Mouse (Mus musculus) CH12.LX (cell line): ENCODE data around the gene E4f1. TPM values are rescaled to one million over a fixed set of nuclear protein-coding genes. Genes with fewer than 3 reads are reported as not detected.

Experiments
- DNase-seq: peaks from one replicate; pipeline ENCODE4 v3.0.0-alpha.2; 2013; ENCODE audit errors: extremely low read depth
- H3K27ac ChIP-seq: 2 replicates; pipeline ENCODE4 v1.5.1; 2012; ENCODE audit warnings: low read depth, mild to moderate bottlenecking, control low read depth, moderate library complexity; ENCODE audit not compliant: insufficient read depth
- H3K27me3 ChIP-seq: replicated peaks from 2 replicates; pipeline ENCODE3; 2012; ENCODE audit warnings: inconsistent platforms
- H3K36me3 ChIP-seq, 2 experiments: replicated peaks in 1 of 2; 2 replicates each; pipeline versions ENCODE3 to v1.6.1; 2012; ENCODE audit warnings: inconsistent platforms in 1 of 2, low read length in 1 of 2, mild to moderate bottlenecking in 1 of 2, mixed read lengths in 1 of 2, moderate library complexity in 1 of 2; ENCODE audit not compliant: control insufficient read depth in 1 of 2, insufficient read depth in 1 of 2
- H3K4me1 ChIP-seq, 2 experiments: 2 replicates each; pipeline ENCODE4 v1.6.1; 2012; ENCODE audit warnings: inconsistent platforms in 1 of 2, moderate library complexity in 1 of 2; ENCODE audit not compliant: insufficient read depth in 2 of 2, control insufficient read depth in 1 of 2
- H3K4me2 ChIP-seq: 2 replicates; pipeline ENCODE4 v1.6.1; 2012; ENCODE audit warnings: low read depth, mild to moderate bottlenecking, control low read depth; ENCODE audit not compliant: poor library complexity, insufficient read depth, severe bottlenecking
- H3K4me3 ChIP-seq, 3 experiments: fragments of 150-350 bp in 1 of 3; sonication (generic) in 1 of 3; replicated peaks in 1 of 3; 2 replicates each; pipeline versions ENCODE3 to v1.5.1; 2011 to 2012; ENCODE audit warnings: low read depth in 2 of 3, low read length in 2 of 3, mild to moderate bottlenecking in 2 of 3, moderate library complexity in 2 of 3, control low read depth in 1 of 3, improper control_type of control experiment in 1 of 3, inconsistent platforms in 1 of 3, mixed read lengths in 1 of 3; ENCODE audit not compliant: poor library complexity in 1 of 3
- H3K79me2 ChIP-seq: replicated peaks from 2 replicates; pipeline ENCODE4 v1.6.1; 2012; ENCODE audit warnings: mild to moderate bottlenecking, moderate library complexity; ENCODE audit not compliant: control insufficient read depth, poor library complexity, insufficient read depth, severe bottlenecking; ENCODE audit errors: extremely low read depth
- H3K9ac ChIP-seq: 2 replicates; pipeline ENCODE4 v1.6.1; 2012; ENCODE audit warnings: low read depth, mild to moderate bottlenecking, control low read depth, moderate library complexity; ENCODE audit not compliant: insufficient read depth
- H3K9me3 ChIP-seq: replicated peaks from 2 replicates; pipeline ENCODE3; 2012; ENCODE audit warnings: low read length, inconsistent platforms, mixed read lengths
- BHLHE40 ChIP-seq: IDR thresholded peaks from 2 replicates; pipeline ENCODE4 v1.6.1; 2011; ENCODE audit warnings: mild to moderate bottlenecking, low read depth, low read length, improper control_type of control experiment
- GABPA ChIP-seq: IDR thresholded peaks from 2 replicates; pipeline ENCODE4 v1.6.1; 2012; ENCODE audit warnings: low read depth, low read length, improper control_type of control experiment, inconsistent platforms; ENCODE audit not compliant: insufficient replicate concordance
- MYC ChIP-seq: IDR thresholded peaks from 2 replicates; pipeline ENCODE4 v1.6.1; 2011; ENCODE audit warnings: low read depth, mild to moderate bottlenecking, improper control_type of control experiment, low read length
- PAX5 ChIP-seq: IDR thresholded peaks from 2 replicates; pipeline ENCODE4 v1.6.1; 2012; ENCODE audit warnings: low read length, inconsistent platforms, mixed read lengths
- POLR2AphosphoS2 ChIP-seq: IDR thresholded peaks from 2 replicates; pipeline ENCODE4 v1.6.1; 2011; ENCODE audit warnings: low read depth, low read length, improper control_type of control experiment
- RAD21 ChIP-seq: IDR thresholded peaks from 2 replicates; pipeline ENCODE4 v1.6.1; 2011; ENCODE audit warnings: low read depth, mild to moderate bottlenecking, low read length, improper control_type of control experiment, moderate library complexity
- SIN3A ChIP-seq: IDR thresholded peaks from 2 replicates; pipeline ENCODE4 v1.6.1; 2012; ENCODE audit warnings: low read length, improper control_type of control experiment, inconsistent platforms
- TBP ChIP-seq: conservative IDR thresholded peaks from 2 replicates; pipeline ENCODE4 v1.6.1; 2011; ENCODE audit warnings: low read depth, low read length, improper control_type of control experiment
- ZC3H11A ChIP-seq: IDR thresholded peaks from 2 replicates; pipeline ENCODE4 v1.6.1; 2012; ENCODE audit warnings: low read depth, mild to moderate bottlenecking, inconsistent platforms, low read length, improper control_type of control experiment
- dilution Hi-C: fragments of 300-500 bp; cut with MboI; formaldehyde crosslinking; loops from 2 replicates; pipeline ENCODE4 v1.14.3; 2020; ENCODE audit warnings: low sequenced_read_pairs; ENCODE audit not compliant: extremely low pct_unique_long_range_greater_than_20kb, extremely low pct_ligation_motif_present
- in situ Hi-C: fragments of 300-500 bp; cut with MboI; formaldehyde crosslinking; loops from 3 replicates; pipeline ENCODE4 v1.14.3; 2019; ENCODE audit warnings: low sequenced_read_pairs, low pct_ligation_motif_present, low pct_unique_long_range_greater_than_20kb, mixed read lengths
- polyA plus RNA-seq: library from polyadenylated mRNA; unstranded; fragments of >175 nt; gene quantifications from 2 replicates; pipeline ENCODE4 v1.2.1, GENCODE M21; 2012; ENCODE audit warnings: low read depth; ENCODE audit not compliant: insufficient read length
- total RNA-seq, 2 experiments: library from RNA; depleted of rRNA; stranded (reverse); fragments of 300-350 nt in 1 of 2; fragments of >200 nt in 1 of 2; gene quantifications; 2 replicates each; pipeline ENCODE4 v1.2.3; 2012 to 2014

E4f1 gene
- total and polyA plus RNA-seq, 3 experiments, result 10.2 to 22.7 (median 16.2) TPM

GRCm38 (mm10) chr17:24472512-24472911 is 2.4 kb upstream of the E4f1 start:
- H3K27ac ChIP-seq, result no peak overlapping the region
- no peaks in the 10 kb centered on the region for H3K9me3 ChIP-seq

GRCm38 (mm10) chr17:24470701-24471527 is 801 bp upstream of the E4f1 start:
- Histone ChIP-seq H3K27ac (peak overlapping the region; percentile 34; the same call in 1 of the 2 replicates), H3K9me3 (no peaks in the 10 kb centered on the region), H3K9ac (peak overlapping the region; percentile 84), H3K4me2 (peak overlapping the region; percentile 97), H3K27me3 (no peaks in the 10 kb centered on the region), H3K36me3 (peaks cover 28 to 52% of the 10 kb centered on the region in 2 experiments), H3K4me3 (peak overlapping the region; percentile 85 to 98 (median 89)), H3K4me1 (peaks cover 11 to 23% of the 10 kb centered on the region in 2 experiments), H3K79me2 (peaks cover 7% of the 10 kb centered on the region; the same call in 1 of the 2 replicates)
- dilution Hi-C loops, result no loop called here
- in situ Hi-C loops, result no loop called here
- DNase-seq, result no peak
- TF ChIP-seq ZC3H11A (no peak), MYC (no peak), SIN3A (peak; percentile 18; the same call in 1 of the 2 replicates), RAD21 (no peak), BHLHE40 (no peak)

More at GRCm38 (mm10) chr17:24472512-24472911, 2.4 kb upstream of the E4f1 start:
- H3K4me1 ChIP-seq, result peaks cover 5 to 26% of the 10 kb centered on the region in 2 experiments; a peak in 3 of 4 replicates
- H3K27me3 ChIP-seq, result no peaks in the 10 kb centered on the region
- H3K36me3 ChIP-seq, result peaks cover 39 to 59% of the 10 kb centered on the region in 2 experiments
- H3K79me2 ChIP-seq, result peaks cover 7% of the 10 kb centered on the region; the same call in 1 of the 2 replicates
- H3K4me2 ChIP-seq, result no peak overlapping the region
- H3K9ac ChIP-seq, result no peak overlapping the region
- no peak for DNase-seq
- in situ Hi-C loops (no loop called here), dilution Hi-C loops (no loop called here)
- H3K4me3 ChIP-seq, result no peak overlapping the region
- no peak for TF ChIP-seq PAX5
- TF ChIP-seq POLR2AphosphoS2, result 0 out of 2 replicates have a peak, but pooled peaks have one; percentile 4
- TF ChIP-seq, all 38 proteins: peak for 1

- no peak overlapping the region for H3K4me2 ChIP-seq
- H3K27me3 ChIP-seq, result no peaks in the 10 kb centered on the region
- H3K9ac ChIP-seq, result peak overlapping the region; percentile 70
- peaks cover 14 to 46% of the 10 kb centered on the region in 2 experiments for H3K36me3 ChIP-seq
- DNase-seq, result no peak
- peak overlapping the region; percentile 80 for H3K27ac ChIP-seq
- peak overlapping the region; percentile 89 to 100 (median 98) for H3K4me3 ChIP-seq
- dilution Hi-C loops (no loop called here), in situ Hi-C loops (no loop called here)
- H3K4me1 ChIP-seq, result peaks cover 12 to 23% of the 10 kb centered on the region in 2 experiments
- peaks cover 7% of the 10 kb centered on the region; the same call in 1 of the 2 replicates for H3K79me2 ChIP-seq
- no peaks in the 10 kb centered on the region for H3K9me3 ChIP-seq
- TF ChIP-seq TBP (peak; percentile 96), GABPA (no peak)
- TF ChIP-seq, all 38 proteins: peak for 1
Observed at GRCm38 (mm10) chr17:24469336-24469909, 690 bp downstream of the E4f1 start.
